Mouse (Mus musculus) cerebellum, postnatal 10 days (tissue): ENCODE data around the gene Obox8.

ENCODE experiments used
- DNase-seq, 2 experiments: peaks; one replicate each; pipeline ENCODE4 v3.0.0; 2021; ENCODE audit warnings: mixed read lengths in 2 of 2

Gene Obox8

GRCm38 (mm10) chr7:14333457-14333856 lies at the start of gene Obox8:
TSS of gene Obox8 (minus strand) at chr7:14333557.
- DNase-seq, result no peak

GRCm38 (mm10) chr7:14317209-14317608 lies 16.1 kb downstream of the Obox8 start:
- peak in 1 of 2 experiments; percentile 1 for DNase-seq

- DNase-seq, result no peak
Observed at GRCm38 (mm10) chr7:14308671-14309070, 24.7 kb downstream of the Obox8 start.

GRCm38 (mm10) chr7:14307571-14307970 lies 25.8 kb downstream of the Obox8 start:
- DNase-seq, result no peak
